Mouse (Mus musculus) brain, embryonic 14.5 days (tissue): ENCODE data around the gene Snrnp40.

Source experiments
- CTCF ChIP-seq: fragments of 200-500 bp; IDR thresholded peaks from 2 replicates; pipeline ENCODE4 v1.5.1; 2012; ENCODE audit warnings: inconsistent platforms, mild to moderate bottlenecking, moderate library complexity, borderline replicate concordance; ENCODE audit not compliant: insufficient read depth, insufficient read length; ENCODE audit errors: extremely low read depth
- POLR2A ChIP-seq: fragments of 200-500 bp; IDR thresholded peaks from 2 replicates; pipeline ENCODE4 v1.6.1; 2012; ENCODE audit warnings: mild to moderate bottlenecking, inconsistent platforms, borderline replicate concordance; ENCODE audit not compliant: poor library complexity, insufficient read depth, insufficient read length, severe bottlenecking; ENCODE audit errors: extremely low read depth

DNA sequence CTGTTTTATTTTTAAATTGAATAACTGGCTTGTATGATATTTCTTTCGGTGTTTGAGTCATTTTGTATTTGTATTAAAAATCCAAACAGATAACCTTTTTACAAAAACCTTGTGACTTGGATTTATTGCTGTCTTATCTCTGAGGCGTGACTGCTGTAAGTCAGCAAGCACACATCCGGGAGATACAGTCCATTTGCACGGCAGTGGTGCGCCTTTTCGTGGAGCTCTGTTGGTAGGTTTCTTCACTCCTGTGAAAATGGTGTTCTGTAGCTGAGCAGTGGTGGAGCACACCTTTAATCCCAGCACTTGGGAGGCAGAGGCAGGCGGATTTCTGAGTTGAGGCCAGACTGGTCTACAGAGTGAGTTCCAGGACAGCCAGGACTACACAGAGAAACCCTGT lies 30.0 kb downstream of the Snrnp40 start:
- TF ChIP-seq CTCF (no peak), POLR2A (no peak)
